Mouse (Mus musculus): ENCODE results near the gene Rtel1. TPM values are rescaled to one million over a fixed set of nuclear protein-coding genes. Genes with fewer than 3 reads are reported as not detected.

Gene Rtel1
- polyA plus RNA-seq, 1 experiment, result 45.8 TPM

GRCm38 (mm10) chr2:181384919-181385391 lies 65.4 kb downstream of the Rtel1 start:
- Histone ChIP-seq H3K27me3 (ENCODE audit: control insufficient read depth, insufficient read depth, insufficient read length) (no peaks in the 10 kb centered on the region), H3K79me3 (ENCODE audit: low read depth) (no peaks in the 10 kb centered on the region), H3K36me3 (ENCODE audit: control insufficient read depth, insufficient read depth) (peaks cover 36% of the 10 kb centered on the region), H3ac (ENCODE audit: control insufficient read depth, insufficient read length, low read depth) (no peak overlapping the region), H3K4me3 (ENCODE audit: insufficient read depth, poor library complexity, severe bottlenecking) (no peak overlapping the region), H3K79me2 (ENCODE audit: control insufficient read depth, insufficient read depth) (no peaks in the 10 kb centered on the region)
- TF ChIP-seq CEBPB (IDR thresholded peaks at IDR 0.05; ENCODE audit: low read depth) (no peak), MYOG (IDR thresholded peaks at IDR 0.05; ENCODE audit: control insufficient read depth, extremely low read depth, insufficient read length) (no peak)

GRCm38 (mm10) chr2:181385885-181386284 lies 66.3 kb downstream of the Rtel1 start:
- no peaks in the 10 kb centered on the region for H3K27me3 ChIP-seq (ENCODE audit: control insufficient read depth, insufficient read depth, insufficient read length)
- no peak overlapping the region for H3K4me3 ChIP-seq (ENCODE audit: insufficient read depth, poor library complexity, severe bottlenecking)
- no peak overlapping the region for H3ac ChIP-seq (ENCODE audit: control insufficient read depth, insufficient read length, low read depth)
- no peak for TF ChIP-seq MYOG (IDR thresholded peaks at IDR 0.05; ENCODE audit: control insufficient read depth, extremely low read depth, insufficient read length)
- TF ChIP-seq MAX (IDR thresholded peaks at IDR 0.05), result no peak
- no peak for TF ChIP-seq CEBPB (IDR thresholded peaks at IDR 0.05; ENCODE audit: low read depth)
- TF ChIP-seq USF1 (IDR thresholded peaks at IDR 0.05; ENCODE audit: low read depth), result no peak
- TF ChIP-seq MYOD1 (IDR thresholded peaks at IDR 0.05; ENCODE audit: control insufficient read depth, insufficient read length, low read depth), result no peak
- no peak for TF ChIP-seq FOSL1 (IDR thresholded peaks at IDR 0.05; ENCODE audit: insufficient read depth, low read length, poor library complexity, severe bottlenecking)
- no peak for TF ChIP-seq CTCF (IDR thresholded peaks at IDR 0.05; ENCODE audit: control insufficient read depth, insufficient read depth, insufficient read length)
- H3K79me2 ChIP-seq (ENCODE audit: control insufficient read depth, insufficient read depth), result no peaks in the 10 kb centered on the region
- H3K36me3 ChIP-seq (ENCODE audit: control insufficient read depth, insufficient read depth), result peaks cover 27% of the 10 kb centered on the region
- H3K79me3 ChIP-seq (ENCODE audit: low read depth), result no peaks in the 10 kb centered on the region

DNA sequence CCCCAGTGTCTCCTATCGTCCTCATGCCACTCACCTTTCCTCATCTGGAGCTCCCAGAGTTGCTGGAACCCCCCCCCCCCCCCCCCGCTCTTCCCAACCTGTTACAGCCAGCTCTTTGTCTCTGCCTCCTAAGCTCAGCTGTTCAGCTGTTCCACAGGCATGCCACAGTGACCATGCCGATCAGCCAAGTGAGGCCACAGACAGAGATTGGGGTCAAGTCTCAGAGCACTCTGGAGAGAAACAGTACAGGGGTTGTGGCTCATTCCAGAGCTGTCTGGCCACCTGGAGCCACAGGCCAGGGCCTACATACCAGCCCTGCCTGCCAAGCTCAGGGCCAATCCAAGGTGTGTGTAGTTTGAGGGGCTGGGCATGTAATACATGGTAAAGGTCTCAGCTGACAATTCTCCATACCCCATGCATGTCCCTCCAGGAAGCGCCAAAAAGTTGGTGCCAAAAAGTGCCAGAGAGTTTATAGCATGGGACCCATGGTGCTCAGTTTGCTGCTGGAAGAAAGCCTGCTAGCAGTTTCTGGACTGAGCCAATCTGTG lies 67.2 kb downstream of the Rtel1 start:
- Histone ChIP-seq H3K79me3 (ENCODE audit: low read depth) (no peaks in the 10 kb centered on the region), H3K79me2 (ENCODE audit: control insufficient read depth, insufficient read depth) (no peaks in the 10 kb centered on the region), H3K4me3 (ENCODE audit: insufficient read depth, poor library complexity, severe bottlenecking) (no peak overlapping the region), H3K36me3 (ENCODE audit: control insufficient read depth, insufficient read depth) (peaks cover 22% of the 10 kb centered on the region), H3K27me3 (ENCODE audit: control insufficient read depth, insufficient read depth, insufficient read length) (no peaks in the 10 kb centered on the region), H3ac (ENCODE audit: control insufficient read depth, insufficient read length, low read depth) (no peak overlapping the region)
- TF ChIP-seq USF1 (IDR thresholded peaks at IDR 0.05; ENCODE audit: low read depth) (no peak), CEBPB (IDR thresholded peaks at IDR 0.05; ENCODE audit: low read depth) (no peak), MYOD1 (IDR thresholded peaks at IDR 0.05; ENCODE audit: control insufficient read depth, insufficient read length, low read depth) (no peak), MYOG (IDR thresholded peaks at IDR 0.05; ENCODE audit: control insufficient read depth, extremely low read depth, insufficient read length) (no peak), MAX (IDR thresholded peaks at IDR 0.05) (no peak), FOSL1 (IDR thresholded peaks at IDR 0.05; ENCODE audit: insufficient read depth, low read length, poor library complexity, severe bottlenecking) (no peak)

DNA sequence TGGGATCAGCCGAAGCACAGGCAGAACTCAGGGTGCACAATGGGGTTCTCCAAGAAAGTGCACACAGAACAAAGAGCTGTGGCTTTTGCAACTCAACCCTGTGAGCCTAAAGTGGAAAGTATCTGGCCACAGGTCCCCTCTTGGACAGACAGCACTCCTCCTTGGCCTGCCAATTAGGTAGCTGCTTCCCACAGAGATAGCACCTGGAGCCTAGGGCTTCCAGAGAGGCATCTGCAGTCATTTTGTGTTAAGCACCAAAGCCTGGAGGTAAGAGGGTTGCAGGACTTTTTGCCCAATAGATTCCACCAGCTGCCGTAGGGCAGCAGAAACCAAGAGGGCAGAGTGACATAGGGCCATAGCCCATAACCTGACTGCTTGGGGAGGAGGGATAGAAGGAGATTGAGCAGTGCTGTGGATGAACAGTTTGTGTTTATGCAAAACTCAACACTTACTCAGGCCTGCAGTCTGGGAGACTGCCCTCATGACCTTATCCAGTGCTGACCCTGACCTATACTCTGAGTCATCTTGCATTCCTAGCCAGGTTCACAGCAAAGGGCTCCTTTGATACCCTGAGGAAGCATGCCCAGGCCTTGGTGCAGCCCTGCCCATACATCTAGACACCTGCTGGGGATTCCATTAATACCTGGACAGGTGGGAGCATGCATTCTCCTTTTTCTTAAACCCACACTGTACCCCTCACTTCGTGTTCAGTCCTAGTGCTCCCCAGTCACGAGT lies 70.8 kb downstream of the Rtel1 start:
- TF ChIP-seq MYOG (IDR thresholded peaks at IDR 0.05; ENCODE audit: control insufficient read depth, extremely low read depth, insufficient read length), result no peak
- no peak for TF ChIP-seq FOSL1 (IDR thresholded peaks at IDR 0.05; ENCODE audit: insufficient read depth, low read length, poor library complexity, severe bottlenecking)
- TF ChIP-seq USF1 (IDR thresholded peaks at IDR 0.05; ENCODE audit: low read depth), result no peak
- TF ChIP-seq MYOD1 (IDR thresholded peaks at IDR 0.05; ENCODE audit: control insufficient read depth, insufficient read length, low read depth), result no peak
- no peak for TF ChIP-seq MAX (IDR thresholded peaks at IDR 0.05)
- no peak for TF ChIP-seq CEBPB (IDR thresholded peaks at IDR 0.05; ENCODE audit: low read depth)
- TF ChIP-seq CTCF (IDR thresholded peaks at IDR 0.05; ENCODE audit: control insufficient read depth, insufficient read depth, insufficient read length), result no peak
- Histone ChIP-seq H3K27me3 (ENCODE audit: control insufficient read depth, insufficient read depth, insufficient read length) (no peaks in the 10 kb centered on the region), H3K79me3 (ENCODE audit: low read depth) (no peaks in the 10 kb centered on the region), H3K4me3 (ENCODE audit: insufficient read depth, poor library complexity, severe bottlenecking) (no peak overlapping the region), H3K79me2 (ENCODE audit: control insufficient read depth, insufficient read depth) (no peaks in the 10 kb centered on the region), H3K36me3 (ENCODE audit: control insufficient read depth, insufficient read depth) (peaks cover 14% of the 10 kb centered on the region), H3ac (ENCODE audit: control insufficient read depth, insufficient read length, low read depth) (no peak overlapping the region)

DNA sequence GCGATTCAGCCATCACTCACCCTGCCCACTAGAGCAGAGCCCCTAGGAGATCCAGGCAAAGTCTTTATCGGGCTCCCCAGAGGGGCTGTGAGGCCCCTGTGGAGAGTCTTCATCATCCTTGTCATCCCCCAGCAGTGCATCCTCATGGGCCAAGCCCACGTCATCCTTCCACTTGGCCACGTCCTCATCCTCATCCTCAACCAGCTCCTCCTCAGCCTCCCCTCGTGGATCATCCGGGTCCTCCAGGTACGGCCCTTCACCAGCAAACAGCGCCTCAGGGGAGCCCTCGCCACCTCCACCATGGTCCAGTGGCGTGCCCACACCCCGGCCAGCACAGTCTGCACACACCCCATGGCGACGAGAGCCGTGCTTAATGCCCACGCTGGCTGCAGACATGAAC lies 71.5 kb downstream of the Rtel1 start:
- Histone ChIP-seq H3K79me2 (ENCODE audit: control insufficient read depth, insufficient read depth) (no peaks in the 10 kb centered on the region), H3K36me3 (ENCODE audit: control insufficient read depth, insufficient read depth) (peaks cover 14% of the 10 kb centered on the region), H3K4me3 (ENCODE audit: insufficient read depth, poor library complexity, severe bottlenecking) (no peak overlapping the region), H3K27me3 (ENCODE audit: control insufficient read depth, insufficient read depth, insufficient read length) (no peaks in the 10 kb centered on the region), H3ac (ENCODE audit: control insufficient read depth, insufficient read length, low read depth) (no peak overlapping the region), H3K79me3 (ENCODE audit: low read depth) (no peaks in the 10 kb centered on the region)
- TF ChIP-seq MYOD1 (IDR thresholded peaks at IDR 0.05; ENCODE audit: control insufficient read depth, insufficient read length, low read depth), result no peak
- TF ChIP-seq MYOG (IDR thresholded peaks at IDR 0.05; ENCODE audit: control insufficient read depth, extremely low read depth, insufficient read length), result no peak
- TF ChIP-seq CTCF (IDR thresholded peaks at IDR 0.05; ENCODE audit: control insufficient read depth, insufficient read depth, insufficient read length), result no peak
- TF ChIP-seq USF1 (IDR thresholded peaks at IDR 0.05; ENCODE audit: low read depth), result no peak
- TF ChIP-seq FOSL1 (IDR thresholded peaks at IDR 0.05; ENCODE audit: insufficient read depth, low read length, poor library complexity, severe bottlenecking), result no peak
- TF ChIP-seq CEBPB (IDR thresholded peaks at IDR 0.05; ENCODE audit: low read depth), result no peak
- no peak for TF ChIP-seq MAX (IDR thresholded peaks at IDR 0.05)
